Mouse (Mus musculus): ENCODE results near the gene Taok3.

Gene Taok3

DNA sequence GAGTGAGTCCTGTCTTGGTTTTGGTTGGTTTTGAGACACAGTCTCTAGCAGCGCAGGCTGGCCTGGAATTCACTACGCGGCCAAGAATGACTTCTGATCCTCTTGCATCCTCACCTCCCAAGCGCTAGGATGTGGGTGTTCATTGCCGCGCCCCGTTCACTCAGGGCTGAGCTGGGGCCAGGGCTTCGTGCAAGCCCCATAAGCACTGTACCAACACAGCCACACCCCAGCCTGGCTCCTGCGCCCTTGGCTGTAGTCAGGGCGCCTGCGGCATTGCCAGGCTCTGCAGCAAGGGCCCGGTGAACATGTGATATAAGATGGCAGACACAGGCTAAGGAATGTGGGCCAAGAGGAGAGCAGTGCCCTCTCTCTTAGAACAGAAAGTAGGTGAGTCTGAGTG lies 149.5 kb downstream of the Taok3 start:
- no peak for DNase-seq

DNA sequence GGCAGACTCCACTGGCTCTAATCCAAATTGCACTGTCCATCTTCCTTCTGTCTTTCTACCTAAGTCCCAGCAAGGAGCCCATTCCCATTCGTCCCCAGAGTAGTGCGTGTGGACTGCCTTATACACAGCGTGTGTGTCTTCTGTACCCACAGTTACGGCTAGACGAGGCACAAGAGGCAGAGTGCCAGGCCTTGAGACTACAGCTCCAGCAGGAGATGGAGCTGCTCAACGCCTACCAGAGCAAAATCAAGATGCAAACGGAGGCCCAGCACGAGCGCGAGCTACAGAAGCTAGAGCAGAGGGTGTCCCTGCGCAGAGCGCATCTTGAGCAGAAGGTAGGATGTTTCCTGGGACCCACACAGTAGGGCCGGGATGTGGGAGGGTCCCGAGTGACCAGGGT lies 152.0 kb downstream of the Taok3 start:
- no peak for DNase-seq

DNA sequence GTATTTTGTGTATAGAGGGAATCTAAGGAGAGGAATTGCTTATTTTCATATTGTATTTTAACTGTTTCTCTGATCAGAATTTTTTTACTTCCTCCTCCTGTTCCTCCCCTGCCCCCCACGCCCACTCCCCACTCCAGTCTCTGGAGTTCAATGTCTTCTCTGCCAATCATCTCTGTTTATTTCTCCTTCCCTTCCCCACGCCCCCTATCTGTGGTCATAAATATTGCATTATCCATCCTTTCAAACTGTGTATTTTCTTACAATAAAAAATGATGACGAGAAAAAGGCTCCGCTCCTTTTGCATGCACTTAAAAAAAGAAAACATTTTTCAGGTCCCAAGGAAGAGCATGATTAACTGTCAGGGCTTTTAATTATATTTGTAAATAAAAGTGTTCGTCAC lies 154.9 kb downstream of the Taok3 start:
- DNase-seq = no peak

DNA sequence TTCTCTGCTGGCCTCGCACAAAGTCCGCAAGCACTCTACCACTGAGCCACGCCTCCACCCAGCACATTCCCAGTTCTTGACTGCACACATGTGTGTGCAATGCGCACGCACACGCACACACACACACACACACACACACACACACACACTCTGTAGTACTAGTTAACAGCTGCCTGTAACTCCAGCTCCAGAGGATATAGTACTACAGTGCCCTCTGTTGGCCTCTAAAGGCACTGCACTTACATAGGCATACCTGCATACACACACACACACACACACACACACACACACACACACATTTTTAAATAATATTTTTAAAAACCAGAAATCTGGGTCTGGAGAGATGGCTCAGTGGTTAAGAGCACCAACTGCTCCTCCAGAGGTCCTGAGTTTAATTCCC lies 157.9 kb downstream of the Taok3 start:
- DNase-seq = no peak

- peak; percentile 90 to 92 for DNase-seq
Measured at GRCm38 (mm10) chr5:117278809-117279668, 159.1 kb downstream of the Taok3 start.

DNA sequence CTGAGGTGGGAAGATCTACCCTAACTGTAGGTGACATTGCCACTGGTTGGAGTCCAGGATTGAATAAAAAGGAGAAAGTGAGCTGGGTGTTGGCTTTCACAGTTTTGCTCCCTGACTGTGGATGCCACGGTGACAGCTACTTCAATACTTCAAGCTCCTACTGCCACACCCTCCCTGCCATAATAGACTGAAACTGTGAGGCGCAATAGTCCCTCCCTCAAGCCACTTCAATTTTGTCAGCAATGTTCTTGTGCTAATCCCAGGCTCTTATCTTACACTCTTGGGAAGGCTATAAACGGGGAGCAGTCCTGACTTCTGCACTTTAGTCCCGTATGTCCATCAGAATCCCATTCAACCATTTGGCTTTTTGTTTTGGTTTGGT lies 159.7 kb downstream of the Taok3 start:
- no peak for DNase-seq

GRCm38 (mm10) chr5:117281536-117281935 lies 161.6 kb downstream of the Taok3 start:
- DNase-seq = peak; percentile 46 to 52

- no peak for DNase-seq
Measured at GRCm38 (mm10) chr5:117282360-117282759, 162.4 kb downstream of the Taok3 start.

- DNase-seq = no peak
Measured at GRCm38 (mm10) chr5:117284029-117284428, 164.1 kb downstream of the Taok3 start.

- peak in 1 of 2 experiments; percentile 12 for DNase-seq
Measured at GRCm38 (mm10) chr5:117284682-117285081, 164.8 kb downstream of the Taok3 start.

DNA sequence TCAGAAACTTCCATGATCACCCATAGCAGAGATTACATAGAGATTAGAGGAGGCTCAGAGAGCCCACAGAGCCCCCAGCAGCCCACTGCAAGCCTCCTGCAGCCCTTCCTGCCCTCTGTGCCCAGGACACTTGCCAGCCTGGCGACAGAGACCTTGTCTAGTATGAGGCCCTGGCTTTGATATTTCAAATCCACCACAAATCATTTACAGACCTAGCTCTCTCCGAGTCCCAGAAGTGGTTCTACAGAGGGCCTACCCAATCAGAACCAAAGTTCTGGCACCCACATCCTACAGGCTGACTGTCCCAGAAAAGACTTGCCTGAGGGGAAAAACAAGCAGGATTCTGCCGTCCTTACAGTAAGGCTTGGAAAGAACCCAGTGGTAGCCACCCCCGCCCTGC lies 165.3 kb downstream of the Taok3 start:
- DNase-seq = peak; percentile 35 to 69

GRCm38 (mm10) chr5:117286286-117286685 lies 166.4 kb downstream of the Taok3 start:
- peak in 1 of 2 experiments; percentile 26 for DNase-seq

DNA sequence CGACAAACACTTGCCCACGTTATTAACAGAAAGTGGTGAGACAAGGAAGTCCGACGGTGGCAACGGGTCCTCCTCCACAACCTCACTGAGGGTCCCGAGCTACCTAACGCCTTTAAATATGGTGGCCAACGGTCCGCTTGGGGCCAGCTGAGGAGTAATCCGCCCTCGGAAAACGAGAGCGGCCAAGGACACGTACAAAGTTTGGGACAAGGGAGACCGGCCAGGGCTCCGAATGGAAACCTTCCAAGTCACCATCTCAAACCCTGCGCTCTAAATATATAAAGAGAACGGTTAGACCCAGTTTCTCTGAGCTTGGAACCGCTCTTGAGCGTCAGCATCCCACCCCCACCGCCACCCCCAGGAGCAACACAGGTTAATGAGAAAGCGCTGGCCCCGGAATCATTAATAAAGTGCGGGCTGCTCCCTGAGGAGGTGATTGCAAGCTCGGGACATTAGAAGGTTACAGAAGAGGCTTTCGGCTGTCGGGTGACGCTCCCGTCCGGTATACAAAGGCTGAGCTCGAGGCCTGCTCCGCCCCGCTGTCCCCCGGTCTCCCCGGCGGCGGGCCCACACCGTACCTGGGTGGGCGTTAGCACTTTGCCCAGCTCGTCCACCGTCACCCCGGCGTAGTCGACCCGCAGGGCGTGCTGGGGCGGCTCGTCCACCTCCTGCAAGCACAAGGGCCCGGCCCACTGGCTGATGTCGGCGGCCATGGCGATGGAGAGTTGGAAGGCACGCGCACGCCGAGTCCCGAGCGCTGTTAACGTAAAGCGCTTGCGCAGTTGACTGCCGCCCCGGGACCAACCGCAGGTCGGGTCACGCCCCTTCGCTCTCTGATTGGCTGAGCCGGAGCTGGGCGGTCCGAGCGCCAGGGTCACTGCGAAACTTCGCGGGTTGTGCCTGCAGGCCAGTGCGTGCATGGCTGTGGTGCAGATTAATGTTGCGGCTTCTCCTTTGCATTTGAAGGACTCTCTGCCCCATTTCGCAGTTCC lies 167.2 kb downstream of the Taok3 start, which contains the start of gene Pebp1:
Gene Pebp1, minus strand, starts transcription at position 795 of the 992 bp plus-strand sequence.
- peak; percentile 98 for DNase-seq

GRCm38 (mm10) chr5:117289646-117290045 lies 169.7 kb downstream of the Taok3 start:
- no peak for DNase-seq

DNA sequence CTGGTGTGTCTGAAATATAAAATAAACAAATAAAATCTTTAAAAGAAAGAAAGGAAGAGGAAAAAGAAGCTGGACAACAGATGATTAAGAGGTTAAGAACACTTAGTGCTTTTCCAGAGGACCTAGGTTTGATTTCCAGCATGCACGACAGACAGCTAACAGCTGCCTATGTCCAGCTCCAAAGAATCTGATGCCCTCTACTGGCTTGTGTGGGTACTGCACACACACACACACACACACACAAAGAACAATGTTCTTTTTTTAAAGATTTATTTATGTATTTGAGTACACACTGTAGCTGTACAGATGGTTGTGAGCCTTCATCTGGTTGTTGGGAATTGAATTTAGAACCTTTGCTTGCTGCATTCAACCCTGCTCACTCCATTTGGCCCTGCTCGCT lies 170.2 kb downstream of the Taok3 start:
- no peak for DNase-seq

GRCm38 (mm10) chr5:117291312-117291711 lies 171.4 kb downstream of the Taok3 start:
- DNase-seq = no peak

- DNase-seq = peak; percentile 38 to 65
Measured at GRCm38 (mm10) chr5:117292547-117292946, 172.6 kb downstream of the Taok3 start.

DNA sequence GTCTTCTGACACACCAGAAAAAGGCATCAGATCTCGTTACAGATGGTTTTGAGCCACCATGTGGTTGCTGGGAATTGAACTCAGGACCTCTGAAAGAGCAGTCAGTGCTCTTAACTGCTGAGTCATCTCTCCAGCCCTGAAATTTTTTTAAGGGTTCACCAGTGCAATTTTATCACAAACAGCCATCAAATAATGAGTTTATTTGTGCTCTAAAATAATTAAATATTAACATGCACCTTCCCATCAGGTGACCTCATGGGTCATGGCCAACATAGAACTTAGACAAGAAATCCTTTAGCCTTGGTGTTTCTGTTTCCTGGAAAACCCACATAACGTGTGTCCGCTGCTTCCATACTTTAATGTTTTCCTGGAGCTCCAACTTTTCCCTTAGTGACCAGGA lies 173.8 kb downstream of the Taok3 start:
- DNase-seq = peak; percentile 22 to 32

DNA sequence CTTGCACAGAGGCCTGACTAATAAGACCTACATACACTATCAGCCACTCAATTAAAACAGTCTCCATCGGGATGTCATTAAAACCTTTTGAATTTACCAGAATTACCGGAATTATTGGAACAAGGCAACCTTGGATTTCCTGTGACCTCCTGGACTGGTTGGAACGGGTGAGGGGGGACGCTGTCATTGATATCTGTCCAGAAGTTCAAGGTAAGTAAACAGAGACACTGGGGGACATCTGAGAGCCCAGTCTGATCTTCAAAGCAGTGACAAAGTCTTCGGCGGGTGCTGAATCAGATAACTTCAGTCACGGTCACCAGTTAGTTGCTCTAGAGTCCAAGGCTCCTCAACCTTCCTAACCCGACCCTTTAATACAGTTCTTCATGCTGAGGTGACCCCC lies 175.1 kb downstream of the Taok3 start:
- no peak for DNase-seq

DNA sequence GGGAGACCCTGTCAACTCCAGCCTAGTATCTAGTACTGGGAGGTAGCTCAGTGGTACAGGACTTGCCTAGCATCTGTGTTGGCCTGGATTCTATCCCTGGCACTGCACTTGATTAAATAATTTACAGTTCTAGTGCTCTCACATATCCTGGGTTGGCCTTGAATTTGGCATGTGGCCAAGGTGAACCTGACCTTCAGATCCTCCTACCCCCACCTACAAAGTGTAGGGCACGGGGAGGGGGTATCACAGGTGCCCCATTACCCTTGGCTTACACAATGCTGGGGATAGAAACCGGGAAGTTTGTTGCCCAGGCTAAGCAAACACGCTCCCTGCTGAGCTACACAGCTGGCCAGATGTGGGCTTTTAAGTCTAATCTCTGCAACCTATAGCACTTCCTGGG lies 183.0 kb downstream of the Taok3 start:
- peak; percentile 31 to 69 for DNase-seq

GRCm38 (mm10) chr5:117303691-117304579 lies 184.0 kb downstream of the Taok3 start:
- no peak for DNase-seq

- DNase-seq = peak; percentile 87 to 96
Measured at GRCm38 (mm10) chr5:117304947-117305346, 185.0 kb downstream of the Taok3 start.

Data from kidney, postnatal 25 days (tissue).